Mouse (Mus musculus) hindbrain, embryonic 11.5 days (tissue): Measurements from ENCODE around the gene Adgrg1. TPM values are rescaled to one million over a fixed set of nuclear protein-coding genes. Genes with fewer than 3 reads are reported as not detected.

ENCODE experiments used
- ATAC-seq: fragments of 200-750 bp; cut with Nextera tagmentation; 2 replicates; pipeline ENCODE4 v1.8.0; 2017; ENCODE audit warnings: mild to moderate bottlenecking, moderate TSS enrichment, moderate library complexity; ENCODE audit not compliant: low FRiP score
- DNase-seq: peaks from one replicate; pipeline ENCODE4 v3.0.0-alpha.2; 2015; ENCODE audit warnings: low spot score
- H3K27ac ChIP-seq: fragments of 300-500 bp; sonication (generic); 2 replicates; pipeline ENCODE4 v1.5.1; 2014; ENCODE audit warnings: mild to moderate bottlenecking, low read depth, low read length
- H3K27me3 ChIP-seq: fragments of 300-500 bp; sonication (generic); 2 replicates; pipeline ENCODE4 v1.6.1; 2014; ENCODE audit warnings: mild to moderate bottlenecking, low read length, moderate library complexity, mixed read lengths; ENCODE audit not compliant: control insufficient read depth, insufficient read depth
- H3K36me3 ChIP-seq: fragments of 300-500 bp; sonication (generic); 2 replicates; pipeline ENCODE4 v1.6.1; 2014; ENCODE audit warnings: mild to moderate bottlenecking, low read length, moderate library complexity, mixed read lengths; ENCODE audit not compliant: control insufficient read depth, insufficient read depth
- H3K4me1 ChIP-seq: fragments of 300-500 bp; sonication (generic); replicated peaks from 2 replicates; pipeline ENCODE4 v1.6.1; 2014; ENCODE audit warnings: low read length, mixed read lengths; ENCODE audit not compliant: control insufficient read depth, insufficient read depth
- H3K4me2 ChIP-seq: fragments of 300-500 bp; sonication (generic); replicated peaks from 2 replicates; pipeline ENCODE4 v1.6.1; 2014; ENCODE audit warnings: mild to moderate bottlenecking, low read depth, low read length
- H3K4me3 ChIP-seq: fragments of 300-500 bp; sonication (generic); 2 replicates; pipeline ENCODE4 v1.5.1; 2014; ENCODE audit warnings: low read depth, low read length
- H3K9ac ChIP-seq: fragments of 300-500 bp; sonication (generic); 2 replicates; pipeline ENCODE4 v1.6.1; 2014; ENCODE audit warnings: low read depth, low read length
- H3K9me3 ChIP-seq: fragments of 300-500 bp; sonication (generic); 2 replicates; pipeline ENCODE4 v1.6.1; 2016; ENCODE audit warnings: low read length; ENCODE audit not compliant: control insufficient read depth
- WGBS: fragments of 180-500 bp; shearing (Covaris S2); extraction: QIAGEN DNeasy Blood & Tissue Kit; methylation state at CpG from one replicate; pipeline ENCODE4 v1.1.7; 2014; 5-methylcytosine and 5-hydroxymethylcytosine counted together
- polyA plus RNA-seq: library from polyadenylated mRNA; unstranded; fragments of >200 nt; fragmentation: Nextera tagmentation; extraction: Ambion mirVana; gene quantifications from 2 replicates; pipeline ENCODE4 v1.2.1, GENCODE M21; 2014

Adgrg1 gene
- polyA plus RNA-seq, 1 experiment from 2014 or later = 138 TPM

DNA sequence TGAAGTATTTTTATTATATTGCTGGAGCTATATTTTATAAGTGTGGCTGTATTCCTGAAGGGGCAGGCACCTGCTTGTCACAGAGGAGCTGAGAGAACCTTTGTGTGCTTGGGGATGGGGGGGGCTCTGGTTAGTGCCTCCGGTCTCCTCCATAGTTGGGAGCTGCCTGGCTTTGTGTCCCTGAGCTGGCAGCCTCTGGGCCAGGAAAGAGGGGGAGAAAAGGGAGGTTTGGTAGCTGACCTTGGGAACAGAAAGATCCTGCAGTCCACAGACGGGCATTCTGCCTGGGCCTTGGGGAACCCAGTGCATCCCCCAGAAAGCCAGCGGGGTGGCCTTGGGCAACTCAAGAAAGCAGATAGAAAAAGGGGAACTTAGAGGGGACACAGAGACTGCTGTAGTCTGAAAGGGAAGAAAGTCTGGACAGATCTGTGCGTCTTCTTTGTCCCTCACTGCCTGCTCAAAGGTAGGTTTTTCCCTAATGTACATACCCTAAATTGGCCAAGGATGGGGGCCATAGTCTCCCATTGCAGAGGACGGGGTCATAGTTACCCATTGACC is 20.9 kb downstream of the Adgrg1 start:
- DNase-seq = peak; percentile 34
- no peaks in the 10 kb centered on the region for H3K27me3 ChIP-seq
- peak overlapping the region; percentile 96 for H3K27ac ChIP-seq
- H3K36me3 ChIP-seq = no peaks in the 10 kb centered on the region
- H3K4me1 ChIP-seq = peaks cover 39% of the 10 kb centered on the region
- no peaks in the 10 kb centered on the region for H3K9me3 ChIP-seq
- ATAC-seq = no peak
- H3K4me3 ChIP-seq = peak overlapping the region; percentile 47
- peak overlapping the region; percentile 98 for H3K9ac ChIP-seq
- WGBS = 51% methylated on average over 5 of the region's 5 CpGs
- H3K4me2 ChIP-seq = peak overlapping the region; percentile 67

DNA sequence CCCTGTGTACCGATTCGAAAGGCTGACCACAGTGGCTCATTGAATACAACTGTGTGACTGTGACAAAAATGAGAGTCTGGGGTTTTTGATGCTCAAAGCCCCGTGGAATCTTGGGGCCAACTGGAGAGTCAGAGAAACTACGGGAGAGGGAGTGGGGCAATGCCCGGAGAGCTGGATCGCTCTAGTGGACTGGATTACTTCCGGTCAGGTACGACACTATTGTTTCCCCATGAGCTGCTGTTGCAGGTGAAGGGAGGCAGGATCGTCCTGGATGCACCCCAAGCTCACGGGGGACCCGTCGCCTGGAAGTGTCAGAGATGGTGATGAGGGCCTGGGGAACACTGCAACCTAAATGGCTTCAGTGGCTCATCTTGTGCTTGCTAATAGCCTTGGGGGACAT is 21.5 kb downstream of the Adgrg1 start:
- Histone ChIP-seq H3K4me2 (peak overlapping the region; percentile 67), H3K27me3 (no peaks in the 10 kb centered on the region), H3K4me1 (peaks cover 38% of the 10 kb centered on the region), H3K9me3 (no peaks in the 10 kb centered on the region), H3K27ac (peak overlapping the region; percentile 96), H3K4me3 (peak overlapping the region; percentile 47), H3K9ac (peak overlapping the region; percentile 98), H3K36me3 (no peaks in the 10 kb centered on the region)
- ATAC-seq (no peak), DNase-seq (peak; percentile 38)
- 41% methylated on average over 12 of the region's 12 CpGs for WGBS

DNA sequence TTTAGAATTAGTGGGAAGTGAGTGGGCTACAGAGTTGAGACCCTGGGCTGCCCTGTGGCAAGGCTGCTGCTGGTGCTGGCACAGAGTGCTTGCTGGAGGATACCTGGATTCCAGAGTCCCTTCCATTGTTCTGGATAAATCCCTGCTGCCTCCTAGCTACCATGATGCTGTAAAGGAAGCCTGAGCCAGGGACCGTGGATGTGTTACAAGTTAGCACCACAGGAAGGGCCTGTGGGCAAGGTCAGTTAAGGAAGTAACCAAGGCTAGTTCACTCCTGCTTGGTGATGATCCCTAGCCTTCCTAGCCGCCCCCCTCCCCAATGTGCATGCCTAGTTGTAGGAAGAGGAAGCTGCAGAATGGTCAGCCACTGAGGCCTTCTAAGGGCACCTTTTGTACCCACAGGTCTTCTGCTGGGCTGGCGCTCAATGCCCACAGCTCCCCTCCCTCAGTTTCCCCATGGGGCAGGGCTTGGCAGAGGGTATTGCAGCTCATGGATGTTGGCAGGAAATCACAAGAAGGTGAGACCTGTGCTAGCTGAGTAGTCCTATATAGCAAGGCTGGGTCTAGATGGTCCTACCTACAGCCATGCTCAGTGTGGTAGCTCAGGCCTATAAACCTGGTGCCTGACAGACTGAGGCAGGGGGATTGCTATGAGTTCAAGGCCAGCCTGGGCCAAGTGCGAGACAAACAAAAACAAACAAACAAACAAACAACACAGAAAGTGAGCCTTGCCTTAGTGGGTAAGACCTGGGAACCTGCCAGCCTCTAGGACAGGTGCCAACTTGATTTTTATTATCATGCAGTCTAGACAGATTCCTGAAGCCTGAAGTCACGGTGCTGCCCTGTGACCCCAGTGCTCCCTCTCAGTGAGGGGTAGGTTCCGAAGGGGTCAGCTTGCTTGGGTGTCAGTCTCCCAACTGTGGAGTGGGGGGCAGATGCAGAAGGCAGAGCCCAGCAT is 22.6 kb downstream of the Adgrg1 start:
- ATAC-seq (no peak), DNase-seq (no peak)
- Histone ChIP-seq H3K9ac (peak overlapping the region; percentile 98), H3K27ac (peak overlapping the region; percentile 96), H3K36me3 (no peaks in the 10 kb centered on the region), H3K9me3 (no peaks in the 10 kb centered on the region), H3K4me2 (peak overlapping the region; percentile 67), H3K27me3 (no peaks in the 10 kb centered on the region), H3K4me3 (peak overlapping the region; percentile 47), H3K4me1 (peaks cover 44% of the 10 kb centered on the region)
- WGBS = 54% methylated on average over 6 of the region's 6 CpGs

DNA sequence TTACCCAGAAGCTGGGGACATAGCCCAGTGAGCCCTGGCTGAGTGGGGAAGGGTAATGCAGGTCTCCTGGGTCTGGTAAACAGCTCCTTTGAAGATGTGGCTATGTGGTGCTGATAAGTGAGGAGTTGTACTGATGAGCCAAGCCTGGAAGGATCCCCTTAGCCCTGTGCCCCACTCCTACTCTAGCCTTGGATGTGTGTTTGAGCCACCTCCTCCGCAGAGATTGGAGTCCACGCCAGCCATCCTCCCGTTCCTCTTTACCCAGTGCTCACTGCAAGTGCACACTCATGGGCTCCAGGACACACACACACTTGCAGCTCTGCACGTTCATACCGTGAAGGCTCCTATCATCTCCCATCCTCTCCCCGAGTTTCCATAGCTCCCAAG is 23.3 kb downstream of the Adgrg1 start:
- H3K27me3 ChIP-seq = no peaks in the 10 kb centered on the region
- WGBS = 74% methylated on average over 6 of the region's 6 CpGs
- H3K9me3 ChIP-seq = no peaks in the 10 kb centered on the region
- H3K4me2 ChIP-seq = peak overlapping the region; percentile 67
- peak overlapping the region; percentile 98 for H3K9ac ChIP-seq
- H3K4me1 ChIP-seq = peaks cover 39% of the 10 kb centered on the region
- DNase-seq (no peak), ATAC-seq (no peak)
- no peaks in the 10 kb centered on the region for H3K36me3 ChIP-seq
- peak overlapping the region; percentile 47 for H3K4me3 ChIP-seq
- peak overlapping the region; percentile 96 for H3K27ac ChIP-seq

DNA sequence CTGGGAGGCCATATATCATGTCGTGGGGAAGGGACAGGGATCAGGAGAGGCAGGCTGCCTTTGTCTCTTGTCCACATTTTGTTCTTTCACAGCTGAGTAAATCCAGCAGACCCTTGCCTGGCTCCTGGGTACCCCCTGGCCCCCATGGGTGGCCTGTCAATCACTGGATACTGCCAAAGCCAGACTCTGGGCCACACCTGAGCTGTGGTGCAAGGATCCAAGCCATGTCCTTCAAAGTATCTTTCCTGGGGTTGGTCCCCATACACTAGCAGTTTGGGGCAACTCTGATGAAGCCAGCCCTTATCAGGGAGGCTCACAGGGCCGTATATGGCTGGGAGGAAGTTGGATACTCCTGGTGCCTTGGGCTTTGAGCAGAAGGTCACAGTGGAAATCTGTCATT is 23.9 kb downstream of the Adgrg1 start:
- Histone ChIP-seq H3K27ac (peak overlapping the region; percentile 96), H3K36me3 (peaks cover 4% of the 10 kb centered on the region), H3K4me1 (peaks cover 36% of the 10 kb centered on the region), H3K4me2 (peak overlapping the region; percentile 67), H3K4me3 (peak overlapping the region; percentile 47), H3K9ac (peak overlapping the region; percentile 98), H3K9me3 (no peaks in the 10 kb centered on the region), H3K27me3 (no peaks in the 10 kb centered on the region)
- 42% methylated on average over 2 of the region's 2 CpGs for WGBS
- no peak for DNase-seq
- ATAC-seq = no peak

DNA sequence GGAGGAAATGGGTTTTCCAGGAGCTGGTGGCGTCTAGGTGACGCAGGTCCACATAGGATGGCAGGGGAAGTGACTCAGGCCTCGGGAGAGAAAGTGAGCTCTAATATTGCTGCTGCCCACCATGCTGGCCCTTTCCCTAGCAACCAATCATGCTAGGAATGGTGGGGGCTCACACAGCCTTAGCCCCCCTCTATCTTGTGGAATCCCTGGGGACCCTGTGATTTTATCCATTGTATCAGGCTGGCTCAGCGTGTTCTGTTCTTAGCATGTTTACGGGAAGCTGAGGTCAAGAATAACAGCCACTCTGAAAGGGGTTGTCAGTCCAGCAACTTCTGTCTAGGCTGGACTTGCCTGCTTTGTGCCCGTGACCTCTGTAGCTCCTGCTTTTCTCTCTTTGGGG is 24.5 kb downstream of the Adgrg1 start:
- Histone ChIP-seq H3K36me3 (peaks cover 10% of the 10 kb centered on the region), H3K4me3 (peak overlapping the region; percentile 47), H3K27me3 (no peaks in the 10 kb centered on the region), H3K4me2 (peak overlapping the region; percentile 67), H3K9me3 (no peaks in the 10 kb centered on the region), H3K9ac (peak overlapping the region; percentile 98), H3K4me1 (peaks cover 34% of the 10 kb centered on the region), H3K27ac (peak overlapping the region; percentile 96)
- DNase-seq = no peak
- 47% methylated on average over 6 of the region's 6 CpGs for WGBS
- ATAC-seq = no peak

DNA sequence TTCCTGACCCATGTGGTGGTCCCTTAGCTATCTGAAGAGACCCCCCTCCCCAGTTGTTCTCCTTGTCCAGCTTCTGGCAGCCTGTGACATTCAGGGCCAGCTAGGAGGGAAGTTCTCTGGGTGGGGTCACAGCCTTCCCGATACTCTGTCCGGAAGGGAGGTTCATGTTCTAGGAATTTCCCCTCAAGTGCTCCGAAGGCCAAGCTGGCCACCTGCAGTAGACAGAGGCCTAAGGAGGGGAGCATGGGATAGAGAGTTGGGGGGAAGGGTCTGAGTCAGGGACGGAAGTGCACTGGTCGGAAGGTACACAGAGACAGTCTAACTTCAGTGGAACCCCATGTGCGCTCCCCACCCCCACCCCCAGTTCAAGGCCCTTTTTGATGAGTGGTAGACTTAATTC is 25.4 kb downstream of the Adgrg1 start:
- H3K36me3 ChIP-seq = peaks cover 12% of the 10 kb centered on the region
- H3K27ac ChIP-seq = peak overlapping the region; percentile 96
- no peaks in the 10 kb centered on the region for H3K9me3 ChIP-seq
- peak overlapping the region; percentile 50; the same call in 1 of the 2 replicates for H3K9ac ChIP-seq
- 61% methylated on average over 6 of the region's 6 CpGs for WGBS
- peak overlapping the region; percentile 22 for H3K4me3 ChIP-seq
- peaks cover 34% of the 10 kb centered on the region for H3K4me1 ChIP-seq
- ATAC-seq (no peak), DNase-seq (no peak)
- no peaks in the 10 kb centered on the region for H3K27me3 ChIP-seq
- peak overlapping the region; percentile 41 for H3K4me2 ChIP-seq

DNA sequence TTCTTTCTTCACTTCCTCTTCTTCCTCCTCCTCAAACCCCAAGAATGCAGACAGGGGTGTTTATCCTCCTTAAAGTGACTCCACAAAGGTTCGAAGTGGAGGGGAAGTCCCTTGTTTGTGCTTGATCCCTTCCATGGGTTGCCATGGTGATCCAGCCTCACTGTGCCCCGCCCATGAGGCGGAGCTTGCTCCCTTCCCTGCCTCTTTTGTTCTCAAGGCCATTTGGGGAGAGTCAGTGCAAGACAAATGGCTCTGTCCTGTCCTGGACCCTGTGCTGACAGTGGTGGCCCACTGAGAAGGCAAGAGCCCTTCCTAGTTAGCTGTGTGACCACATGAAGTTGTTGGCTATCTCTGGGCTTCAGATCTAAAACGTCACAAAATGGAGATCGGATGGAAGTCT is 26.1 kb downstream of the Adgrg1 start:
- Histone ChIP-seq H3K4me2 (peak overlapping the region; percentile 41), H3K4me1 (peaks cover 34% of the 10 kb centered on the region), H3K27ac (peak overlapping the region; percentile 96), H3K9me3 (no peaks in the 10 kb centered on the region), H3K9ac (peak overlapping the region; percentile 31; the same call in 1 of the 2 replicates), H3K4me3 (no peak overlapping the region), H3K27me3 (no peaks in the 10 kb centered on the region), H3K36me3 (peaks cover 14% of the 10 kb centered on the region)
- WGBS = 18% methylated on average over 5 of the region's 5 CpGs
- ATAC-seq (peak; percentile 81), DNase-seq (peak; percentile 92)
